Mouse (Mus musculus) intestine, embryonic 15.5 days (tissue): ENCODE measurements around the gene Fat3. TPM values are rescaled to one million over a fixed set of nuclear protein-coding genes. Genes with fewer than 3 reads are reported as not detected.

Source experiments
- ATAC-seq: fragments of 200-750 bp; cut with Nextera tagmentation; 2 replicates; pipeline ENCODE4 v1.8.0; 2017; ENCODE audit warnings: moderate TSS enrichment, moderate library complexity
- H3K27ac ChIP-seq: fragments of 300-500 bp; sonication (generic); 2 replicates; pipeline ENCODE4 v1.5.1; 2015; ENCODE audit warnings: mild to moderate bottlenecking, inconsistent platforms
- H3K27me3 ChIP-seq: fragments of 300-500 bp; sonication (generic); replicated peaks from 2 replicates; pipeline ENCODE4 v1.6.1; 2015; ENCODE audit warnings: inconsistent platforms
- H3K36me3 ChIP-seq: fragments of 300-500 bp; sonication (generic); 2 replicates; pipeline ENCODE4 v1.6.1; 2015; ENCODE audit warnings: inconsistent platforms
- H3K4me1 ChIP-seq: fragments of 300-500 bp; sonication (generic); replicated peaks from 2 replicates; pipeline ENCODE4 v1.6.1; 2015; ENCODE audit warnings: inconsistent platforms
- H3K4me2 ChIP-seq: fragments of 300-500 bp; sonication (generic); replicated peaks from 2 replicates; pipeline ENCODE4 v1.6.1; 2015; ENCODE audit warnings: mild to moderate bottlenecking, inconsistent platforms
- H3K4me3 ChIP-seq: fragments of 300-500 bp; sonication (generic); replicated peaks from 2 replicates; pipeline ENCODE4 v1.5.1; 2015; ENCODE audit warnings: inconsistent platforms
- H3K9ac ChIP-seq: fragments of 300-500 bp; sonication (generic); 2 replicates; pipeline ENCODE4 v1.6.1; 2015; ENCODE audit warnings: inconsistent platforms
- H3K9me3 ChIP-seq: fragments of 300-500 bp; sonication (generic); 2 replicates; pipeline ENCODE4 v1.6.1; 2016; ENCODE audit warnings: inconsistent platforms
- WGBS: fragments of 180-500 bp; shearing (Covaris S2); methylation state at CpG from one replicate; pipeline ENCODE4 v1.1.7; 2015; 5-methylcytosine and 5-hydroxymethylcytosine counted together
- polyA plus RNA-seq: library from polyadenylated mRNA; unstranded; fragments of >200 nt; fragmentation: Nextera tagmentation; extraction: Ambion mirVana; gene quantifications from 2 replicates; pipeline ENCODE4 v1.2.1, GENCODE M21; 2015

Gene Fat3
- polyA plus RNA-seq: 0.46 and 0.52 TPM in 2 replicates

DNA sequence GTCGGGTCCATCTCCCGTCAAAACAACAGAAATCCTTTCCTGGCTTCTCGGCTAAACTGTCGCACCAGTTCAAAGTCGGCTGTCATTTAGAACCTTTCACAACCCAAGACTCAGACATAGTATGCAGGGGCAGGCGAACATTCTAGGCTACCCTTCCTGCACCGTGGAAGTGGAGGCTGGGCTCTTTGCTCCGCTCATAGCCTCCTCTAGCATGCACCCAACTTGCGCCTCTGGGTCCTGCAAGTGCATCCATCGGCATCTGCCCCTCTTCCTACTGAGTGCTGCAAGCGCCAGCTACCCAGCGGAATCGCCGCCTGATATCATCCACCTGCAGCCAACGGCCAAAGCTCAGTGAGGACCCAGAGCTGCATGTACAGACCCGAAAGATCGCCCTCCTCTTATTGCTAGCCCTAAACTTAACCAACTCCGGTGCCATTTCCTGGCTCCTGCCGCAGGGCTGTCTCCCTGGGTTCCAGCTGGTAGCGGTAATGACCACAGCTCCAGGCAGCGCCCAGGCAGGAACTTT is at the start of gene Fat3:
Gene Fat3 (minus strand): TSS at position 100 of the 526 bp plus-strand sequence.
- Histone ChIP-seq H3K27me3 (peaks cover 31% of the 10 kb centered on the region), H3K9ac (peak within 1 kb of the TSS; percentile 40), H3K9me3 (no peaks in the 10 kb centered on the region), H3K4me2 (peak within 1 kb of the TSS; percentile 98), H3K27ac (no peak within 1 kb of the TSS), H3K4me1 (peaks cover 24% of the 10 kb centered on the region), H3K36me3 (no peaks in the 10 kb centered on the region), H3K4me3 (peak within 1 kb of the TSS; percentile 51)
- ATAC-seq: peak; percentile 29
- under 1% methylated on average over 21 of the region's 21 CpGs for WGBS

DNA sequence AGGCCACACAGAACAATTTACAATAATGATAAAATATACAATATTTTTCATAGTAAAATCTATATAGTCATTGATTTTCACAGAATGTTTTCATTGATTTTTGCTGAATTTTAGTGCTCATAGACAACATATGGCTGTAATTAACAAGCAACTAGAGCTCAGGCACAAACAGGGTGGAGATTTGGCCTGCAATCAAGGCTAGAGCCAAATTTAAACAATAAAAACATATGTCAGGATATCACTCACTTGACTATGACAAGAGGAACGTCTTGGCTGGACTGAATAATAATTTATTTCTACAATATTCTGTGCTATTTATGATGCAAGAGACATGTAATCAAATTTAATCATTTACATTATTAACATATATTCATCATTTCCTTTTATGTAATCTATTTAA is 31.8 kb upstream of the Fat3 start:
- no peaks in the 10 kb centered on the region for H3K27me3 ChIP-seq
- ATAC-seq: no peak
- H3K4me1 ChIP-seq: no peaks in the 10 kb centered on the region
- H3K4me2 ChIP-seq: no peak overlapping the region
- H3K4me3 ChIP-seq: no peak overlapping the region
- no peaks in the 10 kb centered on the region for H3K36me3 ChIP-seq
- H3K27ac ChIP-seq: no peak overlapping the region
- H3K9me3 ChIP-seq: no peaks in the 10 kb centered on the region
- no peak overlapping the region for H3K9ac ChIP-seq
- 35% methylated on average over 1 of the region's 1 CpGs for WGBS

DNA sequence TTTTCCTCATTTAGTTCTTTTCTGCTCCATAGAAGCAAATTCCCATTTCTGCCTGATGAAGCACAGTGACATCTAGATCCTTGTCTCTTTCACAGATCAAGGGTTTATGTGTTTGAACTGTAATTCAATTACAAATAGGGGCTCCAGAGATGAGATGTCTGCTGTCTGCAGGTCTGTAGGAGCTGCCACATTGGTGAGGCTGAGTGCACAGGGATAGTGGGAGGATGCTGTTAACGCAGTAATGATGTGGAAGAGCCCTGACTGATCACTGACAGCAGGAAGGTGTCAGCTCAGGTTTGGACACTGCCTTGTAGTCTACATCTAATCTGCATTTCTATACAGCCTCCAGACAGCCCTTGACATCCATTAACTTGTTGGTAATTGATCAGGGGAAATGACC is 16.5 kb upstream of the Fat3 start:
- no peaks in the 10 kb centered on the region for H3K27me3 ChIP-seq
- H3K9ac ChIP-seq: no peak overlapping the region
- no peak for ATAC-seq
- no peak overlapping the region for H3K4me3 ChIP-seq
- WGBS: 67% methylated on average over 1 of the region's 1 CpGs
- no peaks in the 10 kb centered on the region for H3K9me3 ChIP-seq
- no peaks in the 10 kb centered on the region for H3K4me1 ChIP-seq
- H3K4me2 ChIP-seq: no peak overlapping the region
- no peak overlapping the region for H3K27ac ChIP-seq
- H3K36me3 ChIP-seq: no peaks in the 10 kb centered on the region

DNA sequence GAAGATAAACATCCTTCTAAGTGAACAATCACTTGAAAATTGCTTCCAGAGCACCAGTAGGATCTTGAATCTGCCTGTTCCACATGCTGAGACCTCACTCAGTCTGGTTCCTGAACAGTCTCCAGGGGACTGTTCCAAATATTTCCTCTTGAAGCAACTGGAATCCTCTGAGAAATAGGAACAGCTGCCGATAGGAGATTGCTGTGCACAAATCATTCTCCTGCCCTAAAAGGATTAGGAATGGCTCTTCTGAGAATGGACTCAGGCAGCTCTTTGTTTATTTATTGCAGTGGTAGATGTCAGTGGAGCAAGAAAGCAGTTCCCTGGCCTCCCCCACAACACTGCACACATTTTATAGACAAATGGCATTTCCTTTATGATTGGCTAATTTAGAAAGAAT is 10.9 kb upstream of the Fat3 start:
- 10% methylated on average over 1 of the region's 1 CpGs for WGBS
- Histone ChIP-seq H3K9ac (no peak overlapping the region), H3K27me3 (no peaks in the 10 kb centered on the region), H3K4me2 (no peak overlapping the region), H3K9me3 (no peaks in the 10 kb centered on the region), H3K4me3 (no peak overlapping the region), H3K4me1 (0 out of 2 replicates have a peak, but pooled peaks cover 2% of the 10 kb centered on the region), H3K36me3 (no peaks in the 10 kb centered on the region), H3K27ac (no peak overlapping the region)
- ATAC-seq: no peak

DNA sequence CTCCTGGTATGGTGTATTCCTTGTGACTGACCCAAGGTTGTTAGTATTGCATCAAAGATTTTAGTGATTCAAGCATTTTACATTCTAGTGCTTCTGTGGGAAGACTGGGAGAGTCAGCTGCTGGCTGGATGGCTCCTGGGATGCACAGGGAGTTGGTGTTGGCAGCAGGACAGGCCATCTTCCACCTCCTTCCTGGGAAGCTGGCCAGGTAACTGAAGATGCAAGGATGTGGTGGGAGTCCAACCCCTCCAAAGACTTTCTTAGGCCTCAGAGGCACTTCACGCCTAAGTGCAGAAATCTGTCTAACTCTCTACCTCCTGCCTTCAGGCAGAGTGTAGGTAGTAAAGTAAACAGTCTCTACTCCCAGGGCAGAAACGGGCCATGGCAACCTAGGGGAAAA is 2.7 kb upstream of the Fat3 start:
- Histone ChIP-seq H3K4me2 (no peak overlapping the region), H3K4me3 (no peak overlapping the region), H3K4me1 (peaks cover 24% of the 10 kb centered on the region), H3K27ac (no peak overlapping the region), H3K27me3 (peaks cover 31% of the 10 kb centered on the region), H3K9me3 (no peaks in the 10 kb centered on the region), H3K36me3 (no peaks in the 10 kb centered on the region), H3K9ac (no peak overlapping the region)
- no peak for ATAC-seq
- 61% methylated on average over 2 of the region's 2 CpGs for WGBS

DNA sequence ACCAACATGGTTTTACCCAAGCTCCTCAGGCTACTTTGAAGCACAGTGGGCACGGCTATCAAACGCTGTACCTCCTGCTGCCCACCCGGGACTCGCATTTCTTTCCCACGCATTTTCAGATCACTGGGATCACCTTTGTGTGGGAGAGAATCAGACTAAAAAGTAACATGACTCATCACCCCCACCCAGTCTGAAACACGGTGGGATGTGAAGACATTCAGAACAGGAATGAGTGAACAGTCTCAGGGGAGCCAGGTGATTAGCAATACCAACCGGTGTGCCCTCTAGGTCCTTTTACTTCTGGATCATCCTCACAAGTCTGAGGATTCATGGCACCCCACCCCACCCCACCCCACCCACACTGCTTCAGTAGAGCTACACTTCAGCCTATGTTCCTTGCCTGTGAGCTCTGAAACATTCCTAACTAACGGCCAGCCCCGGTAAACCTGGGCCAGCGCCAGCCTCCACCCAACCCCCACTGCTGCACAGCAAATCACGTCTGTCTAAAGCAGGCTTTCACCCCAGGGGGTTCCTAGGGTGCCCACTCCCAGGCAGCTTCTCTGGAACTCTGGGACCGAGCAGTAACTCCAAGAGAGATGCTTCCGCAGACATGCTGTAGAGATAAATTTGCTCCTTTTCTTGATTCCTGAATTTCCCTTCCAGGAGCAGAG is 1.7 kb upstream of the Fat3 start:
- 24% methylated on average over 13 of the region's 13 CpGs for WGBS
- Histone ChIP-seq H3K9ac (no peak overlapping the region), H3K4me3 (peak overlapping the region; percentile 51)

DNA sequence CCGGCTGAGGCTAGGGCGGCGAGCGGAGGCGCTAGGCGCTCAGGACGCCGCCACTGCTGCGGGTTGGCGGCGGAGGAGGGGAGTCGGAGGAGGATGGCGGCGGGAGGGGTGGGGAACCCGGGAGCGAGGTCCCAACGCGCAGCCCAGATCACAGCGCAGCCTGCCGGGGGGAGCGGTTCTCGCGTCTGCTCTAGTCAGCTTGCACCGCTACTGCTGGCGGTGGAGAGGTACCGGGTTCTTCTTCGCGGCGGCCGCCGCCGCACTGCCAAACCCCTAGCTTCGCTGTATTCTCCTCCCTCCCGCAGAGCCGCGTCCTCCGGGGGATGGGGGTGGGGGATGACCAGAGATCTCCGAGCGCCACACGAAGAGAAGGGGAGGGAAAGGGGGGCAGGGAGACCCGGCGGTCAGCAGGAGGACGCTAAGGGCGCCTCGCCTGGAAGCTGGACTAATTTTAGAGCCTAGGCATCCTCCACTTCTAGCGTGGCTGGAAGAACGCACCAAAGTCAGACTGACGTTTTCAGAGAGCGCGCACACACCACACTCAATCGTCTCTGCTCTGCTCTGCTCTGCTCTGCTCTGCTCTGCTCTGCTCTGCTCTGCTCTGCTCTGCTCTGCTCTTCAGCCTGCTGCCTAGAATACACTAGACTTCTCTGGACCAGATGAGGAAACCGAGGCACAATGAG is 1.0 kb upstream of the Fat3 start:
- Histone ChIP-seq H3K27ac (no peak overlapping the region), H3K4me2 (peak overlapping the region; percentile 98), H3K9me3 (no peaks in the 10 kb centered on the region), H3K9ac (peak overlapping the region; percentile 40), H3K4me3 (peak overlapping the region; percentile 51), H3K36me3 (no peaks in the 10 kb centered on the region), H3K27me3 (peaks cover 31% of the 10 kb centered on the region), H3K4me1 (peaks cover 24% of the 10 kb centered on the region)
- WGBS: 1% methylated on average over 49 of the region's 52 CpGs
- peak; percentile 75 for ATAC-seq

More for the DNA sequence above, 1.7 kb upstream of the Fat3 start:
- Histone ChIP-seq H3K9me3 (no peaks in the 10 kb centered on the region), H3K4me1 (peaks cover 24% of the 10 kb centered on the region), H3K27ac (no peak overlapping the region), H3K27me3 (peaks cover 31% of the 10 kb centered on the region), H3K4me2 (peak overlapping the region; percentile 98), H3K36me3 (no peaks in the 10 kb centered on the region)
- no peak for ATAC-seq

DNA sequence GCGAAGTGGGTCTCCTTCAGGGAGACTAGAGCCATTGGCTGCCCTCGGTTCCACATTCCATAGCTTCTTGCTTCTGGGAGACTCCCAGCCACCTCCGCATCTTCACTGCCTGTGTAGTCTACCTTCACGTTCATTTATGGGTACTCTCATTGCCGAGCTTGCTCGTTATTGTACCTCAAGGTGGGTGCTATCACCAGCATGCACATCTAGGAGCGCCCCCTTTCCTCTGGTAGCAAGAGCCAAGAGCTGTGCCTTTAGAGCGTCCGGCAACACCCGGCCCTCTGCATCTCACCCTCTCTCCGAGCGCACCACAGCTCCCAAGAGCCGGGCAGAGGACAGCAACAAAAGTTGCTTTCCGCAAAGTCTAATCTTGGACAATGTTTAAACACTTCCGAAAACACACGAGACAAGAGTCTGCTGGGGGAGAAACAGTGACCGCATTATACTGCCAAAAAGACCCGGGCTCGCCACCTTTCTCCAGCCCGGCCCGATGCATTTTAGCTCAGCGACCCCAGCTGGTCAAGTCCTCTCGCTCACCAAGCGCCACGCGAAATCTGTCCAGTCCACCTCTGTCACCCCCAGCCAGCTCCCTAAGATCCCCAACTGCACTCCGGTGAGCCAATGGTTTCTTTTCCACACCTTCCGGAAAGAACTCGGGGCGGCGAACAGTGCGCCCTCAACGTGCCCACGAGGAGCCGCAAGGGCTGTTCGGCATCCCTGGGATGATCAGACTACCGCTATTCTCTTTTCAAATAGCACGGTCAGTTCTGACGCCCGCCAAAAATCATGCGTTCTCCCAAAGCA is 501 bp downstream of the Fat3 start:
- peak overlapping the region; percentile 98 for H3K4me2 ChIP-seq
- peak overlapping the region; percentile 51 for H3K4me3 ChIP-seq
- H3K4me1 ChIP-seq: peaks cover 24% of the 10 kb centered on the region
- H3K9ac ChIP-seq: 0 out of 2 replicates have a peak overlapping the region, but pooled peaks have one; percentile 17
- ATAC-seq: peak; percentile 32; the same call in 1 of the 2 replicates
- H3K36me3 ChIP-seq: no peaks in the 10 kb centered on the region
- H3K9me3 ChIP-seq: no peaks in the 10 kb centered on the region
- no peak overlapping the region for H3K27ac ChIP-seq
- WGBS: under 1% methylated on average over 41 of the region's 41 CpGs
- peaks cover 31% of the 10 kb centered on the region for H3K27me3 ChIP-seq

DNA sequence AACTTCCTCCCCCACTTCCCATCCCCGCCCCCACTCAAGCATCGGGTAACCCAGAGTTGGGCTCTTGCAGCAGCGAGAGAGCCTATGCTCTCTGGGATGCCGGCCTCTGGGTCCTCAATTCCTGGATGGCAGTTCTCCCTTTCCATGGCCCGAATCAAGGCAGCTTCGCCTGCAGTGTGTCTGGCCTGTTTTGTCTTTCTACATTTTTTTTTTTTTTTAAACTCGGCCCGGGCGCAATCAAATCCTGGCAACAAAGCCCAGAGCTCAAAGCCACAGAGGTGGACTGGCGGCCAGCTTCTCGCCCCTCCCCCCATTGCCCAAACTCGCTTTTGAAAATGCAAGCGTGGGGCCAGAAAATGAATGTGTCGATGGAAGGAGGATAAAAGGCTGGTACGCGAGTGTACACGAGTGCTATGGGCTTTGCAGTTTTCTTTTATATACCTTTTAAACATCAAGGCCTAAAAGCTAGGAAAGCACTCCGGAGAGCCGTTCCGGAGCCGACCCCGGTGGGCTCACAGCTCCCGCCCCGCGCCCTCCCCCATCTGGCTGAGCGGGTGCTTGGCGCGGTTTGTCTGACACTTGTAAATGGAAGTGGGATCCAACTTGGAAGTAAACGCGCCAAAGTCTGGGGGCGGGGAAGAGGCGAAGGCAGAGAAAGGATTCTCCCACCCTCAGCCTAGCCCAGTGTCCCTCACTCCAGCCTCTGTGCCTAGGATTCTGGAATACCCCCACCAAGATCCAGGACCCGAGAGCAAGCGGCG is 1.3 kb downstream of the Fat3 start:
- no peaks in the 10 kb centered on the region for H3K9me3 ChIP-seq
- peaks cover 31% of the 10 kb centered on the region for H3K27me3 ChIP-seq
- H3K36me3 ChIP-seq: no peaks in the 10 kb centered on the region
- no peak overlapping the region for H3K27ac ChIP-seq
- H3K4me1 ChIP-seq: peaks cover 24% of the 10 kb centered on the region
- ATAC-seq: 0 out of 2 replicates have a peak, but pooled peaks have one; percentile 2
- WGBS: under 1% methylated on average over 35 of the region's 35 CpGs
- peak overlapping the region; percentile 51 for H3K4me3 ChIP-seq
- H3K9ac ChIP-seq: peak overlapping the region; percentile 17; the same call in 1 of the 2 replicates
- H3K4me2 ChIP-seq: peak overlapping the region; percentile 98

DNA sequence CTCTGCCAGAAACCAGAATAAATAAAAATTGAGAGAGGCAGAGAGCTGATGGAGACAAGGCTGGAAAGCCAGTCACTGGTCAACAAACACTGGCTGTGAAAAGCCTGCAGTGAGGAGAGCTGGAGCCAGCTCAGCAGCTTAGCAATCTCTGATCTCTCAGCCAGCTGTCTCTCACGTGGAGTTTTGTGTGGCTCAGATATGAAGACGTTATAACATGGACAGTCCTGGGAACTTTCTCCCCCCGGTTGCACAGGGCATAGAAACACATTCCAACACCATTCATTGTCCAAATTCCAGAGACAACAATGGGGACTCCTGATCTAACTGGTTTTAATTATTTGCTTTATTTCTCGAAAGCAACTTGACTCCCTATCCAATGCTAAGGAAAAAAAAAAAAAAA is 2.2 kb downstream of the Fat3 start:
- Histone ChIP-seq H3K27me3 (peaks cover 29% of the 10 kb centered on the region), H3K27ac (no peak overlapping the region), H3K4me1 (peaks cover 24% of the 10 kb centered on the region), H3K36me3 (no peaks in the 10 kb centered on the region), H3K9ac (no peak overlapping the region), H3K4me3 (no peak overlapping the region), H3K9me3 (no peaks in the 10 kb centered on the region), H3K4me2 (no peak overlapping the region)
- WGBS: 23% methylated on average over 4 of the region's 4 CpGs
- ATAC-seq: no peak

DNA sequence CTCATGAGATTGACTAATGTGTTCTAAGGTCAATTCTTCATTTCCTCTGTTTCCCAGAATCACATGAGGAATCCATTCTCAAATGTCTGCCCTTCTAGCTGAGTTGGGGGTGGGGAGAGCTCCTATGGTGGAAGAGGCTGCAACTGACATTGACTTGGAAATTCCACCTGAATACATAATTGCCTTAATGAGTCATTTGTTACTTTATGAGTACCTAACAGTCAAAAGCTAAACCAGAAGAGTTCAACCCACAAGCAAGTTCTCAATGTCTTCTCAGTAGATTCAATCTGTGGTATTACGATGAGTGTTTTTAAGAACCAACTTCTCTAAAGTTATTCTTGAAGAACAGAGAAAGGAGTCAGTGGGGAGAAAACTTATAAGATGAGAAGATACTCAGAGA is 3.7 kb downstream of the Fat3 start:
- Histone ChIP-seq H3K4me2 (no peak overlapping the region), H3K27me3 (peaks cover 23% of the 10 kb centered on the region), H3K27ac (no peak overlapping the region), H3K4me3 (no peak overlapping the region), H3K36me3 (no peaks in the 10 kb centered on the region), H3K9ac (no peak overlapping the region), H3K9me3 (no peaks in the 10 kb centered on the region), H3K4me1 (peaks cover 21% of the 10 kb centered on the region)
- ATAC-seq: no peak
- 100% methylated on average over 1 of the region's 1 CpGs for WGBS
